Mouse (Mus musculus): ENCODE data around the gene Alyref2. TPM values are rescaled to one million over a fixed set of nuclear protein-coding genes. Genes with fewer than 3 reads are reported as not detected.
"Not testable (repeated sequence)": the region's sequence is repeated elsewhere in the genome, so short reads cannot be mapped to it uniquely, and the experiment has no call there.

Gene Alyref2
- 1 to 10 TPM; 5.9 to 6.7 TPM for total RNA-seq (2021)
- long read RNA-seq, experiment 1, transcript Alyref2-201 (1 exons, 1,273 nt) = major isoform, 12 of 12 reads
- long read RNA-seq, experiment 1, partial matches to known transcripts = 0 of 12 reads
- long read RNA-seq, experiment 1, other reads (novel, unspliced or antisense) = 0 of 12 reads
- long read RNA-seq, experiment 2, transcript Alyref2-201 (1 exons, 1,273 nt) = major isoform, 7 of 7 reads
- long read RNA-seq, experiment 2, partial matches to known transcripts = 0 of 7 reads
- long read RNA-seq, experiment 2, other reads (novel, unspliced or antisense) = 0 of 7 reads

DNA sequence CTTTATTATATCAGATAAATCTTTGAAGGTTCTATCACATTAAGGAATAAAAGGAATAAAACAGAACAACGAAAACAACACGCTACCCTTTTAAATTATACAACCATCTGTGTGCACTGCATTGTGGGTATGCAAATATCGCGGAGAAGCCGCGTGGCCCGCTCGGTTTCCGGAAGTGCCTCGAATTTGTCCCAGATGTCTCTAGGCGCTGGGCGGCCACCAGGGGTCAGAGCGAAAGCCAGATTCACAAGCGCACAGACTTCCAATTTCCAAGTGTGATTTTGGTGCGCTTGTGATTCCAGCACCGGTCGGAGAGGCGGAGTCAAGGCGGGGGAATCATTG is at the start of gene Alyref2:
Gene Alyref2, plus strand, starts transcription at position 229 of the 342 bp plus-strand sequence.
- peak; percentile 94 for DNase-seq

DNA sequence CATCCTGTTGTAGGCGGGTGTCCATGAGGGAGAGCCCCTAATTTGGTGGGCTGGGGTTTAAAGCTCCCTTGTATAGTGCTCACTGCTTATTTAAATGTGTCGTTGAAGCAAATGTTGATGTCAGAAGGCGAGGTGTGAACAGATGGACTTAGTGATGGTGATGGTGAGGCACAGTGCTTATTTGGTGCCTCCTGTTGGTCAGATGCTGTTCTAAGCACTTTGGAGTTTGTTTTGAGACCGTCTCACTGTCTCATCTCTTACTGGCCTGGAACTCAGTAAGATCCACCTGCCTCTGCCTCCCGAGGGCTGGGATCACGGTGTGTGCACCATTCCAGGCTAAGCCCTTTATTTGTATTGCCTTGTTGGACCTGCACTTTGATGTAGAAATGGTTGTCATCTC is 48.4 kb upstream of the Alyref2 start:
- DNase-seq = no peak

DNA sequence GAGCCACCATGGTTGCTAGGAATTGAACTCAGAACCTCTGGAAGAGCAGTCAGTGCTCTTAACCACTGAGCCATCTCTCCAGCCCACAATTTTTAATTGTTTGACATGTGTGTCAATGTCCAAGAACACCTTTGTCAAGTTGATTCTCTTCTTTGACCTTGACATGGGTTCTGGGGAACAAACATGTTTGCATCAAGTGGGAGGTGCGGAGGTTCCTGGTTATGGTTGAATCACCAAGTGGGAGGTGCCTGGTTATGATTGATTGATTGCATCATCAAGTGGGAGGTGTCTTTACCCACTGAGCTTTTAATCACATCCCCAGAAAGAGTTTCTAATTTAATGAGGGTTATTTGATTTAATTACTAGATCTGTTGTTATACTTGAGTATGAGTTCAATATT is 45.7 kb upstream of the Alyref2 start:
- no peak for DNase-seq

DNA sequence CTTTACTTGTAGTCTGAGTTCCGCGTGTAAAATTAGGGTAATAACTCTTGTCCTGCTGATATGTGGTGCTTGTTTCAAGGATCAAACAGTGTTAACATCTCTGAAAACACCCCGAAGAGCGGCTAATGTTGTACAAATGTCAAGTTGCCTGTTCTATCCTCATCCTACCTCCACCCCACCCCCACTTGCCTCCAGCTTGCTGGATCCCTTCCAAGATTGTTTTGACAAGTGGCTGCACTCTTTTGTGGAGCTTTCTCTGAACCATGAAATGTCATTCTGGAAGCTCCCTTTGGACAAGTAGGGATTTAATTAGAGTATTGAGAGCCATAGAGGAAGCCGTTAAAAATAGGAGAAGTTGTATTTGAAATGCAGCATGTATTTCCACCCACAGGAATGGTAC is 43.5 kb upstream of the Alyref2 start:
- no peak for DNase-seq

DNA sequence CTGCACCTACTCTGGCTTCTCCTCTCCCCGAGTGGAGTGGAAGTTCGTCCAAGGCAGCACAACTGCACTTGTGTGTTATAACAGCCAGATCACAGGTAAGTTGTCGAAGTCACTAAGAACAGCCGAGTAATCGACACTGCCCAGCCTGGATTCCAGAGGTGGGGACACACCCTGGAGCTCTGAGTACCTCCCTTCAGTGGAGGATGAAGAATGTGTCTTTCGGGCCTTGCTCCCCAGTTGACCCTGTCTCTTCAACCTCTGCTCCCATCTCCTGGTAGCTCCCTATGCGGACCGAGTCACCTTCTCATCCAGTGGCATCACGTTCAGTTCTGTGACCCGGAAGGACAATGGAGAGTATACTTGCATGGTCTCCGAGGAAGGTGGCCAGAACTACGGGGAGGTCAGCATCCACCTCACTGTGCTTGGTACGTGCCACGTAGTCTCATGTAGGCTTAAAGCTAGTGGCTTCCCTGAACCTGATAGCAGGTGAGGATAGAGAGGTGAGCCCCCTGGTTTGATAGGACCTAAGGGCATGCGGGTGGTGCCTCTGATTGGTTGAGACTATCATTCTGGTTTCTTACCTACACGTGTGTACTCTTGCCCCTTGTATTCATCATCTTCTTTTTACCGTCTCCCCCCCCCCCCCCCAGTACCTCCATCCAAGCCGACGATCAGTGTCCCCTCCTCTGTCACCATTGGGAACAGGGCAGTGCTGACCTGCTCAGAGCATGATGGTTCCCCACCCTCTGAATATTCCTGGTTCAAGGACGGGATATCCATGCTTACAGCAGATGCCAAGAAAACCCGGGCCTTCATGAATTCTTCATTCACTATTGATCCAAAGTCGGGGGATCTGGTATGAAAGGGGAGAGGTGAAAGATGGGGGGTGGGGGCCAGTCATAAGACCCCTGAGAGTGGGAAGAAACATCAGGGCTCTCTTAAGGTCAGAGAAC is 42.5 kb upstream of the Alyref2 start:
- no peak for DNase-seq

DNA sequence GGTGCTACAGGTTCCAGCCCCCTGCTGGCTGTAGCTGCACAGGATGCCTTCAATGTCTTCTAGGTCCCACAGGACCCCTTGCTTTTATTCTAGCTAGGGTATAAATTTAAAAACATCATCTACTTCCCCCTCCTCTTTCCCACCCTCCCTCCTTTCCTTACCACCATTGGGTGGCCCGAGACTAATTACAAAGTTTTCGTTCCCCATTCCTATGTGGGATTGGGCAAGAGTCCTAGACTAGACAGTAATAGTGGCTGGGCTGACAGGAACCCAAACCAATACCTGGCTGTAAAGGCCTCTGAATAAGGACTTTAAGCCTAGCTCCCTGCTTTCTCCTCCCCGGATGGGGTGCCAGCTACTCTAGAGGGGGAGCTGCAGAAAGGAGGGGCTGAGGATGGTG is 40.1 kb upstream of the Alyref2 start:
- no peak for DNase-seq

DNA sequence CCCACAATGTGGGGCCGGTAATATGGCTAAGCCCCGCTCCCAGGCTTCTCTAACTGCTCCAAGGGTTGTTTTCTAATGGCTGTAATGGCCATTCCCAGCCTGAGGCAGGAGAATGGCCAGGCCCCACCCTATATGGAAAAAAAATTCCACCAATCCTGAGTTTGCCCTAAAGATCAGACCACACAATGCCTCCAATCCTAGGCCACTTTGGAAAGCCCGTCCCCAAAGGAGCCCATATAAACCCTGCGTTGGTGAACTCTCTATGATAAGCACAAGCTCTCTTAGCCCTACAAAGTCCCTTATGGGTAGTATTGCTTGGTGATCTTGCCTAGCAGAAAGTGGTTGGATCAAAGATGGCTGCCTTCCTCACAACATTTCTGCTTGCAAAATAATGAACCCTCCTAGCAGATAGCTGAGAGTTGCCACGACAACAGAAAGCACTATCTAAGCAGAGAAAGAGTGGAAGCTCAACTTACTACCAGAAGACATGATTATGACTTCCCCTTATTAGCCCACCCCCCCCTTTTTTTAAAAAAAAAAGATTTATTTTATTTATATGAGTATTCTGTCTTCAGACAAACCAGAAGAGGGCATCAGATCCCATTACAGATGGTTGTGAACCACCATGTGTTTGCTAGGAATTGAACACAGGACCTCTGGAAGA is 37.4 kb upstream of the Alyref2 start:
- DNase-seq = no peak

DNA sequence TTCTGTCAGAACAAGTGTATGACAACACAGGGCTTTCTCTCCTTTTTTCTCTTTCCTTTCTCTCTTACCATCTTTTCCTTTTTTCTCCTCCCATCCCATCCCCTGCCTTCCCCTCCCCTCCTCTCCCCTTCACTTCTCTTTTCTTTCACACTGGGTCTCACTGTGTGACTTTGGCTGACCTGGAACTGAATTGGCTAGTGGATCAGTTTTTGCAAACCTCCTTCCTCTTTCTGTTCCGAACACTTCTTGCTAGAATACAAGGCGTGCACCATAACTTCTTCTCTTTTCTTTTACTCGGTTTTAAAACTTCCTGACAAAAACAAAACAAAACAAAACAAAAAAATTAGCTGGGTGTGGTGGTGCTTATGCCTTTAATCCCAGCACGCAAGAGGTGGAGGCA is 36.7 kb upstream of the Alyref2 start:
- DNase-seq = no peak

DNA sequence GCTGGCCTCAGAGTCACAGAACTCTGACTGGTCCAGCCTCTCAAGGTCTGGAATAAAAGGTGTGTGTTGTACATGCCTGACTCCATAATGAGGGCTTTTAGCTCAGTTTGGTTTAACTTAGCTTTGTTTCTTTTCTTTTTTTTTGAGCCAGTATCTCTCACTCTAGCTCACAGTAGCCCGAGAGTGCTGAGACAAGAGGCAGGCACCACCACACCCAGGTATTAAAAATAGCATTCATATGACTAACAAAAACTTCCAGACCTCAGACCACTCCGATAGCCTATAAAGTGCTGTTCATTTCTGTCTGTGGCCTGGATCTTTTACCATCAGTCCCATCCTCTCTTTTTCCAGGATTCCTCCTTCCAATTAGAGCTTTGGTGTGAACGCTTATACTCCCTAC is 33.6 kb upstream of the Alyref2 start:
- DNase-seq = no peak

DNA sequence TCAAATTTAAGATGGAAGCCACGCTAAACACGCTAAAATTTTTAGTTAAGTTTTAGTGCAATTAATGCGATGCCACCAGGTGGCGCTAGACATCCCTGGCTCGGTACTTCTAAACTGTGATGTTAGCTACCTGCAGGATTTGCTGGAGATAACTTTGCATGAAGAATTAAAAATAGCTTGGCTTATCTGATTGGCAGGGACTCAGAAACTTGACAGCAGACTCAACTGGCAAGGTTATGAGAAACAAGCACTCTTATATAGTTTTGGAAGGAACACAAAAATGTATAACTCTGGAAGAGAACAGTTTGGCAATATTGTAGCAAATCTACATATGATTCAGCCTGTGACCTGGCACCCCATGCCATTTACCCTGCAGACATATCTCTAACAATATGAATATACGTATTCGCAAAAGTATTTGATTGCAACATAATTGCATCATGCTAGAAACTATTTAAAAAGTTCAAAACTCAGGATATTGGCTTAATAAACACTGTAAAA is 32.9 kb upstream of the Alyref2 start:
- DNase-seq = peak; percentile 74

DNA sequence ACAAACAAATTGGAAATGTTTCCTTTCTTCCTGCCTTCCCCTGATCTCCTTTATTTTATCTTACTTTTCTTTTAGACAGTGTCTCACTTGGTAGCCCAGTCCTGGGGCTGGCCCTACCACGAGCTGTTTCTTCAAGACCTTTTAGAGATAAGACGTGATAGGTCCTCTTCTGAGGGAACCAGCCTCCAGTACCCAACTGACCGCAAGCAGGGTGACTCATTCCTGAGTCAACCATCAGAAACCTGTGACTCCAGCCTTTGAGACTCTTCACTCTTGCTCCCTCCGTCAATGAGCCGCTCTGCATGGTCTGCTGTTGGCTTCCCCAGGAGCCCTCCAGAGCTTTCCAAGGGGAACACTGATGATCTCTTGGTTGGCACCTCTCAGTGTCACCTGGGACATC is 32.4 kb upstream of the Alyref2 start:
- peak; percentile 23 for DNase-seq

DNA sequence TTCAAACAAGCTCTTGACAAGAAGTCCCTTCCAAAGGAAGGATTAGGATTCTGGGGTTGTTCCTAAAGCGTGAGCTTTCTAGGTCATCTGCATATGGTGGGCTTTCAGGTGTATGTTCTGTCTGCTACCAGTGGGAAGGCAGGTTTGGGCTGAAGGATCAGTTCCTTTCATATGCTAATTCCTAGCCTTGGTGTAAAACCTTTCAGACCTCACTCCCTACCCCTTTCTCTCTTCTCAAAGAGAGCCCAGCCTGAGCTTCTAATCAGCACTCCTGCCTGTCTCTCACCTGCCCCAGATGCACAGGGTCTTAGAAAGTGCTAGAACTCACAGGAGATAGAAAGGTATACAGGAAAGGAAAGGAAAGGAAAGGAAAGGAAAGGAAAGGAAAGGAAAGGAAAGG is 31.8 kb upstream of the Alyref2 start:
- DNase-seq = no peak

DNA sequence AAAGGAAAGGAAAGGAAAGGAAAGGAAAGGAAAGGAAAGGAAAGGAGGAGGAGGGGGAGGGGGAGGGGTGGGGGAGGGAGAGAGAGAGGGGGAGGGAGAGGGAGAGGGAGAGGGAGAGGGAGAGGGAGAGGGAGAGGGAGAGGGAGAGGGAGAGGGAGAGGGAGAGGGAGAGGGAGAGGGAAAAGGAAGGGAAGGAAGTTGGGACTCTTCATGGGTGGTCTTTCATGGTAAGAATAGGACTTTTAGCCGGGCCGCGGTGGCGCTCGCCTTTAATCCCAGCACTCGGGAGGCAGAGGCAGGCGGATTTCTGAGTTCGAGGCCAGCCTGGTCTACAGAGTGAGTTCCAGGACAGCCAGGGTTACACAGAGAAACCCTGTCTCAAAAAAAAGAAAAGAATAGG is 31.3 kb upstream of the Alyref2 start:
- not testable (repeated sequence) for DNase-seq

DNA sequence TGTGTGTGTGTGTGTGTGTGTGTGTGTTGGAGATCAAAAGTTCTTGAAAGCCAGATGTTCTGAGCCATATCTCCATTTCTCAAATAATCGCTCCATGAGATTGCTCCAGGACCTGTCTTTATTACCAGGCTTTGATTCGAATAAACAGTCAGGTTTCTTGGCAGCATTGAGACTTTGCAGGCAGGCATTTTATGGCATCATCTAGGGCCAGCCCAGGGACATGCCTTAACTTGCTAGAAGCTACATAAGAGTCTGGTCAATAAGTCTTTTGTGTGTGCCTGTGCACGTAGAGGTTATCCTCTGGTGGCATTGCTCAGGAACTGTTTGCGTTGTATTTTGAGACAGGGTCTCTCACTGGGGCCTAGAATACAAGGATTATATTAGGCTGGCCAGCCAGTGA is 29.8 kb upstream of the Alyref2 start:
- DNase-seq = no peak

DNA sequence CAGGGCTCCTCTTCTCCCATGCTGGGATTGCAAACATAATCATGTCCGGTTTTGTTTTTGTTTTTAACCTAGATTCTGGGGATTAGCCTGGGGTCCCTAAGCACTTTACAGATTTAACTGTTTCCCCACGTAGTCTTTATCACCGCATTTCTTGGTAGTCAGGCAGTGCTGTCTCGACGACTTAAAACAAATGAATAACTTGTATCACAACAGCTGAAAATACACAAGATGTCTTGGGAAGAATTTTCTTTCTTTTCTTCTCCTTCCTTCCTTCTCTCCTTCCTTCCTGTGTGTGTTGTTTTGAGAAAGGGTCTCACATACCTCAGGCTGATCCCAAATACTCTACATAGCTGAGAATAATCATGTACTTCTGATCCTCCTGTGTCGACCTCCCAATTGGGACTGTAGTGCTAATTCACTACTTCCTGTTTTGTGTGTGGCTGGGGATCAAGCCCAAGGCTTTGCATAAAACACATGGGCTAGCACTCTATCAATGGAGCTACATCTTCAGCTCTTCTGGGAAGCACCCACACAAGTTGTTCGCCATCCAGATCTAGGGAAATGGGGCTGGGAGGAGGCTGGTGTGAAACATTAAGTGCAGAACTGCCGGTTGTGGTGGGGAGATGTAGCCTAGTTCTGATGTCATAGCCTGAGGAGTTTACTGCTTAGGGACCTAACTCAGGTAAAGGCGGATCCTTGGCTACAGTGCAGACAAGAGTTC is 29.2 kb upstream of the Alyref2 start:
- DNase-seq = no peak

DNA sequence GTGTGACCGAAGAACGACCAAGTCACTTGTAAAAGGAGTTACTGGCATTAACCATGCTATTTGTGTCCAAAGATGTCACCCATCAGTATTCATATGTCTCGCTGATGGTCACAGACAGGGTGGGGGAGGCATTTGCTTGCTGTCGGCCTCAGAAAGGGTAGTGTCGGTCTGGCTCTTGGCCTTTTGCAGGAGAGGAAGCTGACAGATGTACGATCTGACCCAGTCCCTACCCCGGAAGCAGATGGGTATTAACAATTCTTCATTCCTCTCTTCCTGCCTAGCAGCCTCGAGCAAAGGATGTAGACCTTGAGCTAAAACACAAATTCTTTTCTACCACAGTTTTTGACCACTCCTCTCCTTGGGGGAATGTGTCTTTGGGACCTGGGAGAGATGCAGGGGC is 26.2 kb upstream of the Alyref2 start:
- no peak for DNase-seq

DNA sequence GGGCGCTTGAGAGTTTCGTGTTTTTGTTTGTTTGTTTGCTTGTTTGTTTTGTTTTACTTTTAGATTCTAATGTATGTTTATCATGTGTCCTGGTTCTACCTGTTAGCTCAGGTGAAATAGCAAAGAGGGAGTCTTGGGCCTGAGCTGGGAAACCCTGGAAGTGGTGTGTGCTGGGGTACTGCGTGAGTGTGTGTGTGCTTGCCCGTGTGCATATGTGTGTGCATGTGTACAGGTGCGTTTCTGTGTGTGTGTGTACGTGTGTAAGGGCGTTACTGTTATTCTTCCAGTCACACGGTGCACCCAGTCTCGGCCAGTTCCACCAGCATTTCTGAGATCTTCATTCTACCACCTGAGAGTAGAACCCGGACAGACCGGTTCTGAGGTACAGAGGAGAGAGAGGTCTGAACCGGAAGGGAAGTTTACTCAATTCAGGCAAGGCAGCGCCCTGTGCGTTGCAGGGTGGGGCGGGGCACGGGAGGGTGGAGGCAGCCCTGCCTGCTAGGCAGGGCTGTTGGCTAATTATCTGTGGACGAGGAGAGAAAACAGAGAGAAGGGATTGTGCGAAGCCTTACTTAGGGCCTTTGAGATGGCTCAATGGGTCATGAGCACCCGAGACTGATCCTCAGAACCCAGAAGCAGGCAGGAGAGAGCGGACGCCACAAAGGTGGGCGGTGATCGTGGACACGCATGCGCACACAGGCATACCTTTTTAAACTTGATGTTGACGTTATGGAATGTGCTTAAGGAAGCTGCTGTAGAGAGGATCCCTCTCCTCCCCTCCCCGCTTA is 25.3 kb upstream of the Alyref2 start:
- no peak for DNase-seq

DNA sequence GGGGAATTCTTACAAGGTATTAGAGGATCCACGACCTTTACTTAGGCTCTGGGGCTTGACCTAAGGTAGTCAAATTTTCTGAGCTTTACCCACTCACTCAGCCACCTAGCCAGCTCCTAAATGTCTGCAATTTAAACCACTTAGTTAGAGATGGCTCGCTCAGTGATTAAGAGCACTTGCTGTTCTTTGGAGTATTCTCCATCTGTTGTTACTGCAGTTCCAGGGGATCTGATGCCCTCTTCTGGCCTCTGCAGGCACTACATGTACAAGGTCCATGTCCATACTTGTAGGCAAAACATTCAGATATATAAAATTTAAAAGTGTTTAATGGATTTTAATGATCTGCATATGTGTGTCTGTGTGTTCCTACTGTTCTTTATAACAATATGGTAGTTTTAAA is 24.3 kb upstream of the Alyref2 start:
- peak; percentile 82 for DNase-seq

DNA sequence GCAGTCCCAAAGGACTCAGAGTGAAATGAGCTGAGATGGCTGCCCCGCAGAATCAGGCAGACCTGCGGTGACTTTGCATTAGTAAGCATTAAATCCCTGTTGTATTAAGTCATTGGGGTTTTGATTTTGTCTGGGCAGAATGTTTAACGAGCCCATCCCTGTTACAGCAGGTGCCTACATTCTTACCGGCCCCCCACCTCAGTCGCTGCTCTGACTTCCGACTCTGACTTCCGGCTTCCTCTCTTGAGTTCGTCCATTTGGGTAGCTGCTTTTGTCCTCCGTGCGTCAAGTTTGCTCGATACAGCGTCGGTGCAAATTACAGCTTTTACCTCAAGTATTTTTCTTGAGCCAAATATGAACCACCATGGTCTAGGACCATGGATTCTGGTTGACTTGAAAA is 9.0 kb upstream of the Alyref2 start:
- DNase-seq = no peak

DNA sequence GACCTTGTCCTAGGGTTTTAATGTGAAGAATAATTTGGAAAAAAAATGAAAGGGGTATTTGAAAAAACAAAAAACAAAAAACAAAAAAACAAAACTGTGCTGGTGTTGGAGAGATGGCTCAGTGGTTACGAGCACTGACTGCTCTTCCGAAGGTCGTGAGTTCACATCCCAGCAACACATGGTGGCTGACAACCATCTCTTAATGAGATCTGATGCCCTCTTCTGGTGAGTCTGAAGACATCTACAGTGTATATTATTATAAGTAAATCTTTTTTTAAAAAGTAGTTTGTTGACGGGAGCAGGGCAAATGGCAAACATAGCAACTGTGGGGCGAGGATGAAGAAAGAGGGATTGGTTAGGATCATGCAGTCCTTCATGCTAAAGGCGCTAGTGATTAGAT is 7.9 kb upstream of the Alyref2 start:
- no peak for DNase-seq

DNA sequence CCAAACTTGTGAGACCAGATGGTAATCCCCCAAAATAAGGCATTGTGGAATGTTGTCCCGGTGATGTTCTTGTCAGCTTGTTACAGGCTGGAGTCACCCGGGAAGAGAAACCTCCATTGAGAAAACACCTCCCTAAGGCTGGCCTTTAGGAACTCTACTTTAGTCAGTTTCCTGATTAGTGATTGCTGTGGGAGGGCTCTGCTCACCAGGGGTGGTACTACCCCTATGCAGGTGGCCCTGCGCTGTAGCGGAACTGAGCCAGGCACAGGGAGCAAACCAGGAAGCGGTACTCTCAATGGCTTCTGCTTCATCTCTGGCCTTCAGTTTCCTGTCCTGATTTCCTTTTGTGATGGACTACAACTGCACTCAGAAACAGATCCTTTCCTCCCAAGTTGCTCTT is 3.4 kb upstream of the Alyref2 start:
- DNase-seq = no peak
